Mouse (Mus musculus) stomach, embryonic 15.5 days (tissue): ENCODE data around the gene Telo2. TPM values are rescaled to one million over a fixed set of nuclear protein-coding genes. Genes with fewer than 3 reads are reported as not detected.

Experiments
- ATAC-seq: fragments of 200-750 bp; cut with Nextera tagmentation; 2 replicates; pipeline ENCODE4 v1.8.0; 2017; ENCODE audit warnings: low read depth, moderate number of reproducible peaks, moderate TSS enrichment; ENCODE audit not compliant: insufficient read depth, low FRiP score
- H3K27ac ChIP-seq: fragments of 300-500 bp; sonication (generic); 2 replicates; pipeline ENCODE4 v1.5.1; 2015; ENCODE audit warnings: mild to moderate bottlenecking, inconsistent platforms
- H3K27me3 ChIP-seq: fragments of 300-500 bp; sonication (generic); replicated peaks from 2 replicates; pipeline ENCODE4 v1.6.1; 2015; ENCODE audit warnings: inconsistent platforms
- H3K36me3 ChIP-seq: fragments of 300-500 bp; sonication (generic); 2 replicates; pipeline ENCODE4 v1.6.1; 2015; ENCODE audit warnings: inconsistent platforms
- H3K4me1 ChIP-seq: fragments of 300-500 bp; sonication (generic); 2 replicates; pipeline ENCODE4 v1.6.1; 2015; ENCODE audit warnings: inconsistent platforms
- H3K4me2 ChIP-seq: fragments of 300-500 bp; sonication (generic); 2 replicates; pipeline ENCODE4 v1.6.1; 2015; ENCODE audit warnings: mild to moderate bottlenecking, inconsistent platforms
- H3K4me3 ChIP-seq: fragments of 300-500 bp; sonication (generic); replicated peaks from 2 replicates; pipeline ENCODE4 v1.5.1; 2015; ENCODE audit warnings: inconsistent platforms
- H3K9ac ChIP-seq: fragments of 300-500 bp; sonication (generic); 2 replicates; pipeline ENCODE4 v1.6.1; 2015; ENCODE audit warnings: inconsistent platforms
- H3K9me3 ChIP-seq: fragments of 300-500 bp; sonication (generic); 2 replicates; pipeline ENCODE4 v1.6.1; 2016; ENCODE audit warnings: inconsistent platforms
- WGBS: fragments of 180-500 bp; shearing (Covaris S2); methylation state at CpG from one replicate; pipeline ENCODE4 v1.1.7; 2015; 5-methylcytosine and 5-hydroxymethylcytosine counted together
- polyA plus RNA-seq: library from polyadenylated mRNA; unstranded; fragments of >200 nt; fragmentation: Nextera tagmentation; extraction: Ambion mirVana; gene quantifications from 2 replicates; pipeline ENCODE4 v1.2.1, GENCODE M21; 2015

Gene Telo2
- polyA plus RNA-seq, 1 experiment from 2014 or later: 38.6 TPM

GRCm38 (mm10) chr17:25096221-25096620 lies 19.5 kb downstream of the Telo2 start:
- no peak for ATAC-seq
- WGBS: 94% methylated on average over 2 of the region's 2 CpGs

GRCm38 (mm10) chr17:25090450-25090849 lies 25.3 kb downstream of the Telo2 start:
- 90% methylated on average over 10 of the region's 10 CpGs for WGBS
- no peaks in the 10 kb centered on the region for H3K4me1 ChIP-seq
- no peak overlapping the region for H3K4me2 ChIP-seq
- H3K36me3 ChIP-seq: peaks cover 2% of the 10 kb centered on the region; the same call in 1 of the 2 replicates
- H3K9ac ChIP-seq: no peak overlapping the region
- H3K4me3 ChIP-seq: no peak overlapping the region
- H3K27ac ChIP-seq: no peak overlapping the region
- no peaks in the 10 kb centered on the region for H3K9me3 ChIP-seq
- ATAC-seq: no peak
- H3K27me3 ChIP-seq: no peaks in the 10 kb centered on the region

More at GRCm38 (mm10) chr17:25096221-25096620, 19.5 kb downstream of the Telo2 start:
- no peak overlapping the region for H3K9ac ChIP-seq
- H3K4me2 ChIP-seq: no peak overlapping the region
- no peaks in the 10 kb centered on the region for H3K4me1 ChIP-seq
- no peaks in the 10 kb centered on the region for H3K9me3 ChIP-seq
- H3K36me3 ChIP-seq: peaks cover 22% of the 10 kb centered on the region
- H3K4me3 ChIP-seq: no peak overlapping the region
- no peak overlapping the region for H3K27ac ChIP-seq
- H3K27me3 ChIP-seq: no peaks in the 10 kb centered on the region

DNA sequence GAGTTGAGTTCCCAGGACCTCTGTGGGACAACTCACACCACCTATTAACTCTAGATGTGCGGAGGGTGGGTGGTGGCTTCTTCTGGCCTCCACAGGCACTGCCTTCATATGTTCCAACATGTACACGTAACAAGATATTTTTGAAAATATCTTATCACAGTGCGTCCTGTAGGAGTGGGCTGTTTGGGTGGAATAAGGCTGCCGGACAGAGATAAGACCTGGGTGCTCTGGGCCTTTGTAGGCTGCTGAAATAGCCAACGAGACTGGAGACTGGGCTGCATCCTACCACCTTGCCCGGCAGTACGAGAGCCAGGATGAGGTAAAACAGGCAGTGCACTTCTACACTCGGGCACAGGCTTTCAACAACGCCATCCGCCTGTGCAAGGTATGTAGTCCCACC lies 26.6 kb downstream of the Telo2 start:
- WGBS: 87% methylated on average over 10 of the region's 10 CpGs
- peak overlapping the region; percentile 7; the same call in 1 of the 2 replicates for H3K27ac ChIP-seq
- H3K4me3 ChIP-seq: no peak overlapping the region
- no peaks in the 10 kb centered on the region for H3K27me3 ChIP-seq
- peaks cover 13% of the 10 kb centered on the region; the same call in 1 of the 2 replicates for H3K4me1 ChIP-seq
- H3K9me3 ChIP-seq: no peaks in the 10 kb centered on the region
- H3K36me3 ChIP-seq: peaks cover 2% of the 10 kb centered on the region; the same call in 1 of the 2 replicates
- ATAC-seq: peak; percentile 88
- H3K9ac ChIP-seq: no peak overlapping the region
- no peak overlapping the region for H3K4me2 ChIP-seq

GRCm38 (mm10) chr17:25086724-25087123 lies 29.0 kb downstream of the Telo2 start:
- no peaks in the 10 kb centered on the region for H3K27me3 ChIP-seq
- H3K27ac ChIP-seq: no peak overlapping the region
- H3K4me2 ChIP-seq: no peak overlapping the region
- no peaks in the 10 kb centered on the region for H3K36me3 ChIP-seq
- H3K4me1 ChIP-seq: peaks cover 32% of the 10 kb centered on the region
- WGBS: 87% methylated on average over 7 of the region's 7 CpGs
- no peak for ATAC-seq
- H3K4me3 ChIP-seq: no peak overlapping the region
- no peaks in the 10 kb centered on the region for H3K9me3 ChIP-seq
- no peak overlapping the region for H3K9ac ChIP-seq

DNA sequence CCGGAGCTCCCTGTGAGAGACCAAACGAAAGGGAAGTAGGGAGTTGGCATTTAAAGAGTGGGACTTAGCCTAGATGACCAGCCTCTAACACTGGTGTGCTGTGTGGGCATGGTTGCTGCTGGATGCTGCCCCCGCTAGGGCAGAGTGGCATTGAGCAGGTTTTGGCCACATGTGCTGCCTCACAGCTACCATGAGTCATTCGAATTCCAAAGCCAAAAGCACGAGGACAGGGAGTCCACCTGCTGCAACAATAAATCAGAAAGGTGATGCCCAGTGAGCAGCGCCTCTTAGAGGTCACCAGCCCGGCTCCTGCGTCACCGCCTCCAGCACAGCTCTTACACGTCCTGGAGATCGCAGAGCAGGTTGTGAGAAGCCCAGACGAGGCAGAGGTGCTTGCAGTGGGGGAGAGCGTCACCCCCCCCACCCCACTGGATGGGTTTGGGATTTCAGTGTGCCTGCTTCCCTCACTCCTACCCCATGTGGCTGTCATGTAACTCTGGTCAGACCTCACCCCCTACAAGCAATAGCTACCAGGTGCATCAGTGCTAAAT lies 30.9 kb downstream of the Telo2 start:
- H3K27me3 ChIP-seq: no peaks in the 10 kb centered on the region
- H3K4me3 ChIP-seq: no peak overlapping the region
- peaks cover 42% of the 10 kb centered on the region for H3K4me1 ChIP-seq
- no peak overlapping the region for H3K9ac ChIP-seq
- H3K27ac ChIP-seq: peak overlapping the region; percentile 97
- no peak for ATAC-seq
- 73% methylated on average over 13 of the region's 13 CpGs for WGBS
- H3K36me3 ChIP-seq: no peaks in the 10 kb centered on the region
- no peaks in the 10 kb centered on the region for H3K9me3 ChIP-seq
- H3K4me2 ChIP-seq: no peak overlapping the region

DNA sequence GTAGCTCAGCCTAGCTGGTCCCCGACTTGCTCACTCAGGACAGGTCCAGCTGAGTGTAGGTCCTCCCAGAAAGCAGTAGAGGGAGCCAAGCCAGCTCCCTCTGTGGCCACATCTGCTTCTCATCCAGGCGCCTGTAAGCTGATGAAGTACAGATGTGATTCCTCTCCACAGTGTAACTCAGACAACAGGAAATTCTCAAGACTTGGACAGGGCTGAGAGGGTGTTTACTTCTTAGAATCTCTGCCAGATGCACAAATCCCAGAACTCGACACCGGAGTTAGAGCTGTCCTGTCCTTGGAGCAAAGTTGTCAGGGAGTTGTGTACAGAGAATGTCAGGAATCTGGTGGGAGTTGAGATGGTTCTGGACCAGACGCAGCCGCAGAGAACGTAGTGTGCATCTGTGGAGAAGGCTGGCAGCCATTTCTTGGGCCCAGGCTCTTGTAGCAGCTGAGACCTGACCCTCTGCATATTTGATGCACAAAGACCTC lies 32.3 kb downstream of the Telo2 start, which contains the start of gene Tmem204:
Gene Tmem204 (minus strand): TSS at position 148 of the 488 bp plus-strand sequence.
- Histone ChIP-seq H3K36me3 (no peaks in the 10 kb centered on the region), H3K9me3 (no peaks in the 10 kb centered on the region), H3K4me1 (peaks cover 44% of the 10 kb centered on the region), H3K27ac (peak within 1 kb of the TSS; percentile 97), H3K4me3 (no peak within 1 kb of the TSS), H3K27me3 (no peaks in the 10 kb centered on the region), H3K4me2 (peak within 1 kb of the TSS; percentile 24), H3K9ac (no peak within 1 kb of the TSS)
- 25% methylated on average over 7 of the region's 7 CpGs for WGBS
- ATAC-seq: peak; percentile 76

- H3K9me3 ChIP-seq: no peaks in the 10 kb centered on the region
- H3K27ac ChIP-seq: peak overlapping the region; percentile 97
- H3K4me2 ChIP-seq: peak overlapping the region; percentile 24
- no peak overlapping the region for H3K9ac ChIP-seq
- WGBS: 47% methylated on average over 3 of the region's 3 CpGs
- H3K4me1 ChIP-seq: peaks cover 48% of the 10 kb centered on the region
- no peak for ATAC-seq
- no peaks in the 10 kb centered on the region for H3K36me3 ChIP-seq
- H3K4me3 ChIP-seq: no peak overlapping the region
- no peaks in the 10 kb centered on the region for H3K27me3 ChIP-seq
Observed at GRCm38 (mm10) chr17:25082887-25083286, 32.9 kb downstream of the Telo2 start.

DNA sequence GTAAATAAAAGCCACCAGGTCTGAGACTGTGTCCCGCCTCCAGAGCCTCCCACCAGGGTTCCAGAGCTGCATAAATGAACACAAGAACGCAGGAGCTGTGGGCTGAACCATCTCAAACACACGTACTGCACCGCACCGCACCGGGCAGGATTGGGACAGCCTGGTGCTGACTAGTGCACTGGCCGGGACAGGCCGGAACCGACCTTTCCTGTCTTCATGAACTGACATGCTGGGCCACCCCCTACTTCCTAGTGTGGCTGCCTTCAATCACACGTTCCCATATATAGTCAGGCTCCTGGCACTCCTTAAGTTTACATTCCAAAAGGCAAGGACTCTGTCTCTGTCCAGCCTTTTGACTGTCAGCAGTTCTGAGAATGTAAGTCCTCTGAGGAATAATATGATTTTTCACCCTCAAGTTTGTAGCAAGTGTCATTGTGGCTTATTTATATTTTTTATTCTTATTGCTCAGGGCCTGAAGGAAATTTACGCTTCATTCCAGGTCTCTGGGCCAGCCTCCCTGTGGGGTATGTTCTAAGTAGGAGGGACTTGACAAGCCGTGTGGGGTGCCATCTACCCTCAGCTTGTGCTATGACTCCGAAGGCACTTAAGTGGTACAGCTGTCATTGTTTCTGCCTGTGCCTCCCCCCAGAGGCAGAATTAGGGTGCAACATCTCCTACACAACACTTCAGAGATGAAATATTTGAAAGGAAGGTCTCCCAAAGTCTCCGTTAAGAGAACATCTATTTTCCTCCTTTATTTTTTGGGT lies 33.5 kb downstream of the Telo2 start:
- 28% methylated on average over 14 of the region's 14 CpGs for WGBS
- Histone ChIP-seq H3K27ac (peak overlapping the region; percentile 97), H3K27me3 (no peaks in the 10 kb centered on the region), H3K36me3 (no peaks in the 10 kb centered on the region), H3K4me3 (no peak overlapping the region), H3K9ac (no peak overlapping the region), H3K9me3 (no peaks in the 10 kb centered on the region), H3K4me1 (peaks cover 52% of the 10 kb centered on the region), H3K4me2 (peak overlapping the region; percentile 11; the same call in 1 of the 2 replicates)
- ATAC-seq: peak; percentile 23; the same call in 1 of the 2 replicates

- no peaks in the 10 kb centered on the region for H3K9me3 ChIP-seq
- H3K27me3 ChIP-seq: no peaks in the 10 kb centered on the region
- no peaks in the 10 kb centered on the region for H3K36me3 ChIP-seq
- peak overlapping the region; percentile 97 for H3K27ac ChIP-seq
- peaks cover 52% of the 10 kb centered on the region for H3K4me1 ChIP-seq
- H3K9ac ChIP-seq: 0 out of 2 replicates have a peak overlapping the region, but pooled peaks have one; percentile 22
- WGBS: 61% methylated on average over 11 of the region's 11 CpGs
- H3K4me2 ChIP-seq: peak overlapping the region; percentile 47
- H3K4me3 ChIP-seq: peak overlapping the region; percentile 35
- ATAC-seq: no peak; the same call in 1 of the 2 replicates
Observed at GRCm38 (mm10) chr17:25080960-25081381, 34.8 kb downstream of the Telo2 start.

GRCm38 (mm10) chr17:25080210-25080609 lies 35.6 kb downstream of the Telo2 start:
- Histone ChIP-seq H3K27ac (peak overlapping the region; percentile 97), H3K9ac (peak overlapping the region; percentile 22), H3K36me3 (no peaks in the 10 kb centered on the region), H3K4me2 (peak overlapping the region; percentile 47), H3K27me3 (no peaks in the 10 kb centered on the region), H3K4me3 (peak overlapping the region; percentile 35), H3K9me3 (no peaks in the 10 kb centered on the region), H3K4me1 (peaks cover 50% of the 10 kb centered on the region)
- ATAC-seq: no peak
- WGBS: 86% methylated on average over 13 of the region's 13 CpGs

DNA sequence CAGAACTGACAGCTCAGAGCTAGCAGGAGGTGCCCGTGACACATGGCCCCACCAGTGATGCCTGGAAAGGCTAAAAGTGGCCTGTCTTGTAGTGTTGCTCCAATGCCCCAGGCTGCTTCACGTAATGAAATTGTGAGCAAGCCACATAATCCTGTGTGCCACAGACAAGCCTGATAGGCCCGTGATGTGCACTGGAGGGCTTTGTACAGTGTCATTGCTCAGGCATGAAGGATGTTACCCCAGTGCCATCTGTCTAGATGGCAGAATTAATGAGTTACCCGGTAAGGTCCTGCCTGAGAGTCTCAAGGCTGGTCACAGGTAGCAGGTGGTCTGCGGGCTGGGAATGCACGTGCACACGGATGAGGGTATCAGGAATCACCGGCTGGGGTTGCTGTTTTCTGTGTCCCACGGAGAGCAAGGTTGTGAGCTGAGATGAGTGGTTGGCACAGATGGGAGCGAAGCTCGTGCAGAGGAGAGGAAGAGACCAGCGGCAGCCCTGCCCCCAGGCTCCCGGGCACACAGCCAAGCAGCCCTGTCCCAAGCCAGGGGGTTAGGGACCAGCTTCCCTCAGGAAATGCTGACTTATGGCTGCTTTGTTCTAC lies 37.9 kb downstream of the Telo2 start:
- peak overlapping the region; percentile 47 for H3K4me2 ChIP-seq
- no peaks in the 10 kb centered on the region for H3K9me3 ChIP-seq
- no peaks in the 10 kb centered on the region for H3K36me3 ChIP-seq
- ATAC-seq: no peak; the same call in 1 of the 2 replicates
- H3K4me3 ChIP-seq: peak overlapping the region; percentile 35; the same call in 1 of the 2 replicates
- H3K27ac ChIP-seq: peak overlapping the region; percentile 97
- no peaks in the 10 kb centered on the region for H3K27me3 ChIP-seq
- H3K4me1 ChIP-seq: peaks cover 30% of the 10 kb centered on the region
- WGBS: 59% methylated on average over 13 of the region's 13 CpGs
- H3K9ac ChIP-seq: no peak overlapping the region
